Mouse (Mus musculus): ENCODE measurements around the gene Lypd3.

GRCm38 (mm10) chr7:24644996-24645395, 8.6 kb downstream of the Lypd3 start:
- TF ChIP-seq MAX (IDR thresholded peaks at IDR 0.05; ENCODE audit: low read depth): no peak
- no peak for TF ChIP-seq POLR2A (IDR thresholded peaks at IDR 0.05; ENCODE audit: insufficient read length, low read depth)
- no peak for TF ChIP-seq USF1 (IDR thresholded peaks at IDR 0.05; ENCODE audit: low read depth)
- TF ChIP-seq E2F4 (IDR thresholded peaks at IDR 0.05; ENCODE audit: insufficient read depth): no peak
- no peak for TF ChIP-seq CEBPB (IDR thresholded peaks at IDR 0.05; ENCODE audit: insufficient read depth, poor library complexity, severe bottlenecking)
- TF ChIP-seq MYOG (IDR thresholded peaks at IDR 0.05; ENCODE audit: control insufficient read depth in 1 of 3, insufficient read depth in 1 of 3, insufficient read length in 2 of 3, low read depth in 2 of 3): no peak
- no peak for TF ChIP-seq MYOD1 (IDR thresholded peaks at IDR 0.05; ENCODE audit: control insufficient read depth in 1 of 3, insufficient read length in 2 of 3, low read depth in 2 of 3)
- no peak for TF ChIP-seq TCF12 (IDR thresholded peaks at IDR 0.05; ENCODE audit: insufficient read depth, poor library complexity, severe bottlenecking)
- no peak for TF ChIP-seq SRF (IDR thresholded peaks at IDR 0.05; ENCODE audit: control insufficient read depth, insufficient read length, low read depth)
- TF ChIP-seq REST (IDR thresholded peaks at IDR 0.05; ENCODE audit: insufficient read depth, insufficient read length): no peak
- no peak for TF ChIP-seq POLR2AphosphoS2 (IDR thresholded peaks at IDR 0.05; ENCODE audit: insufficient read length, low read depth)
- TF ChIP-seq TCF3 (IDR thresholded peaks at IDR 0.05; ENCODE audit: insufficient read length, low read depth): no peak
